Mouse (Mus musculus): ENCODE measurements around the gene Zc3h6. TPM values are rescaled to one million over a fixed set of nuclear protein-coding genes. Genes with fewer than 3 reads are reported as not detected.
A peak's percentile ranks its signal among the peaks of the same experiment; 100 is the strongest.
"Not testable (repeated sequence)": the region's sequence is repeated elsewhere in the genome, so short reads cannot be mapped to it uniquely, and the experiment has no call there.

Gene Zc3h6
- polyA plus RNA-seq, 1 experiment from 2014 or later: 0.71 TPM

DNA sequence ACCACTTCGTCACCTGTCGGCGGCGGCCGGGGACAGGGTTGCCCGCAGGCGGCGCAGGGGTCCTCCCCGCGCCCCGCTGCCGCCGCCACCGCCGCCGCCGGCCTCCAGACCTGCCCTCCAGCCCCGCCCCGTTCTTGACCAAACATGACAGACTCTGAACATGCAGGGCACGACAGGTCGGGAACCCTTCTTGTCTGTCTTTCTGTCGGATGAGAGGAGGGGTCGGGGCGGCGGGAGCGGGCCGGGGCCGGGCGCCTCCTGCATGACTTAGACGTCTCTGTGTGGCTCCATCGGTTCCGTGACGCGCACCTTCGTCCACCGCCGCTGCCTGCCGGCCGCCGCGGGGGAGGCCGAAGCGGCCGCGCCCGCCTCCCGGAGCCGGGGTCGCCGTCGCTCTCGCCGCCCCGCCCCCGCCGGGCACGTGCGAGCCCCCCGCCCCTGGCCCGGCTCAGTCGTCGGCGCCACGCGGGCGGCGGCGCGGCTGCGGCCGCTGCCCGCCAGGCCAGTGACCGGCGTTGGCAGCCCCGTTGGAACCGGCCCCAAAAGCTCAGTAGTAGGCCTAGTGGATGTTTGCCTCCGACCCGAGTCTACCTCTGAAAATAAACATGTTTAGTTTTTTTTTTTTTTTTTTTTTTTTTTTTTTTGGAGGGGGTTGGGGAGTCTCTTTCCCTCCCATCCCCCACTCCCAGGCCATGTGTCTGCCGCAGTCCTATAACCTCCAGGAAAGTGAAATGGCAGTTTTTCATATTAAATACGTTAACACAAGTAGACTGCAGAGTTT lies 649 bp downstream of the Zc3h6 start, which contains the start of gene Gm10762:
Gene Gm10762 (minus strand): TSS at position 65 of the 781 bp plus-strand sequence.
- Histone ChIP-seq H3K27me3 (no peaks in the 10 kb centered on the region), H3K27ac (peak within 1 kb of the TSS; percentile 99), H3K9me3 (replicated peaks) (no peaks in the 10 kb centered on the region), H3K4me3 (replicated peaks) (peak within 1 kb of the TSS; percentile 94), H3K36me3 (no peaks in the 10 kb centered on the region), H3K9ac (peak within 1 kb of the TSS; percentile 99), H3K4me1 (replicated peaks) (peaks cover 14% of the 10 kb centered on the region), H3K4me2 (peak within 1 kb of the TSS; percentile 80)
- ATAC-seq (ENCODE audit: low read depth) (peak; percentile 78), DNase-seq (peak; percentile 74)
- under 1% methylated on average over 60 of the region's 80 CpGs for WGBS (ENCODE audit: insufficient replicate concordance)

GRCm38 (mm10) chr2:128968475-128969083 lies 1.4 kb downstream of the Zc3h6 start:
- H3K9me3 ChIP-seq (replicated peaks): no peaks in the 10 kb centered on the region
- peaks cover 14% of the 10 kb centered on the region for H3K4me1 ChIP-seq (replicated peaks)
- H3K27me3 ChIP-seq: no peaks in the 10 kb centered on the region
- DNase-seq (no peak), ATAC-seq (ENCODE audit: low read depth) (no peak)
- H3K4me2 ChIP-seq: peak overlapping the region; percentile 80
- H3K36me3 ChIP-seq: no peaks in the 10 kb centered on the region
- peak overlapping the region; percentile 99 for H3K9ac ChIP-seq
- H3K4me3 ChIP-seq (replicated peaks): peak overlapping the region; percentile 94
- H3K27ac ChIP-seq: peak overlapping the region; percentile 99

DNA sequence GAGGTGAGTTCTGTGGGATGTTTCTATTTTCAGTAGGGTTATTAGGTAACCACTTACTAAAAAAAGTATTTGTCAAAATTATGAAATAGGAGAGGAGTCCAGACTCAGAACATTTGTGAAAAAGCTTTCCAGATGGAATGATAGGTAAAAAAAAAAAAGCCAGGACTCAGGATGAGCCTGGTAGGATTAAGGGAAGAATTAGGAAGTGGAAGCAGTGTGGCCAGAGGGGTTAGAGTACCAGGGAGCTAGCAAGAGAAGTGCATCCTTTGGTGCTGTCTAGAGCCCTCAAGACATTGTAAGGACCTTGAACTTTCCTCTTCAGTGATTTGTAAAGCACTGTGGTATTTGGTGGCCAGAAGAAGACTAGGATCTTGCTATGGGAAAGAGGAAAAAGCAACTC lies 5.1 kb downstream of the Zc3h6 start:
- H3K9ac ChIP-seq: no peak overlapping the region
- no peak for ATAC-seq (ENCODE audit: low read depth)
- no peak overlapping the region for H3K4me2 ChIP-seq
- H3K27ac ChIP-seq: no peak overlapping the region
- H3K27me3 ChIP-seq: no peaks in the 10 kb centered on the region
- H3K4me1 ChIP-seq (replicated peaks): peaks cover 8% of the 10 kb centered on the region
- no peaks in the 10 kb centered on the region for H3K36me3 ChIP-seq
- no peak overlapping the region for H3K4me3 ChIP-seq (replicated peaks)
- H3K9me3 ChIP-seq (replicated peaks): no peaks in the 10 kb centered on the region
- no peak for DNase-seq

GRCm38 (mm10) chr2:128975572-128975971 lies 8.4 kb downstream of the Zc3h6 start:
- H3K4me3 ChIP-seq (replicated peaks): no peak overlapping the region
- no peak overlapping the region for H3K27ac ChIP-seq
- no peaks in the 10 kb centered on the region for H3K36me3 ChIP-seq
- 69% methylated on average over 4 of the region's 4 CpGs for WGBS (ENCODE audit: insufficient replicate concordance)
- DNase-seq (no peak), ATAC-seq (ENCODE audit: low read depth) (no peak)
- no peaks in the 10 kb centered on the region for H3K27me3 ChIP-seq
- H3K9ac ChIP-seq: no peak overlapping the region
- H3K4me2 ChIP-seq: no peak overlapping the region
- no peaks in the 10 kb centered on the region for H3K4me1 ChIP-seq (replicated peaks)
- H3K9me3 ChIP-seq (replicated peaks): no peaks in the 10 kb centered on the region

GRCm38 (mm10) chr2:128984746-128985145 lies 17.5 kb downstream of the Zc3h6 start:
- WGBS (ENCODE audit: insufficient replicate concordance): 67% methylated on average over 3 of the region's 3 CpGs
- no peak for ATAC-seq (ENCODE audit: low read depth)

GRCm38 (mm10) chr2:129004872-129005271 lies 37.7 kb downstream of the Zc3h6 start:
- H3K36me3 ChIP-seq: no peaks in the 10 kb centered on the region
- no peak for ATAC-seq (ENCODE audit: low read depth)
- no peak for DNase-seq
- H3K27me3 ChIP-seq: no peaks in the 10 kb centered on the region
- no peak overlapping the region for H3K4me2 ChIP-seq
- no peaks in the 10 kb centered on the region for H3K9me3 ChIP-seq (replicated peaks)
- 0 out of 2 replicates have a peak overlapping the region, but pooled peaks have one; percentile 14 for H3K27ac ChIP-seq
- H3K4me1 ChIP-seq (replicated peaks): peaks cover 13% of the 10 kb centered on the region
- no peak overlapping the region for H3K9ac ChIP-seq
- H3K4me3 ChIP-seq (replicated peaks): no peak overlapping the region

More at GRCm38 (mm10) chr2:128984746-128985145, 17.5 kb downstream of the Zc3h6 start:
- no peak overlapping the region for H3K4me2 ChIP-seq
- no peaks in the 10 kb centered on the region for H3K36me3 ChIP-seq
- no peaks in the 10 kb centered on the region for H3K9me3 ChIP-seq (replicated peaks)
- no peak for DNase-seq
- H3K9ac ChIP-seq: no peak overlapping the region
- no peak overlapping the region for H3K4me3 ChIP-seq (replicated peaks)
- no peaks in the 10 kb centered on the region for H3K4me1 ChIP-seq (replicated peaks)
- H3K27me3 ChIP-seq: no peaks in the 10 kb centered on the region
- H3K27ac ChIP-seq: no peak overlapping the region

DNA sequence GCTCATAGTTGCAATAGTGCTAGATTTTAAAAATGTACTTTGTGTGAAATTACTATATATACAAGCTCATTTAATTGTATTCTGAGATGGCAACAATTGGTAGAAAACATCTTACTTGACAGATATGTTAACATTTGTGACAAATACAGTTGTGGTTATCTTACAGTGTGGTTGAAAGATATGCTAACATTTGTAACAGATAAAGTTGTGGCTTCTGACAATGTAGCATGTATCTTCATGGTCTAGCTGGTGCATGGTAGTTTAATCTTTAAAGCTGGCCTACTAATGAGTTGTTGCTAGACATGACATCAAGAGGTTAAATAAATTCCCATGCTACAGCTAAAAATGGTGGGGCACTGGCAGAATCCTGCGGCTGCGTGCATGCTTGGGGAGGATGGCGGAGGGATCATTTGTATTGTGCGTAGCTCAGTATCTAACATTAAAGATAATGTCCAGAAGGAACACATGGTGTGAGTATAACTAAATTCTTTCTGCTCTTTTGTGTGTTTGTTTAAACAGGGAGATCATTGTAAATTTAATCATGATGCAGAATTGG lies 39.1 kb downstream of the Zc3h6 start:
- Histone ChIP-seq H3K9me3 (replicated peaks) (no peaks in the 10 kb centered on the region), H3K4me1 (replicated peaks) (peaks cover 13% of the 10 kb centered on the region), H3K4me3 (replicated peaks) (no peak overlapping the region), H3K27me3 (no peaks in the 10 kb centered on the region), H3K27ac (peak overlapping the region; percentile 67; the same call in 1 of the 2 replicates), H3K36me3 (no peaks in the 10 kb centered on the region), H3K4me2 (0 out of 2 replicates have a peak overlapping the region, but pooled peaks have one; percentile 3), H3K9ac (no peak overlapping the region)
- DNase-seq (peak; percentile 31), ATAC-seq (ENCODE audit: low read depth) (peak; percentile 80)
- WGBS (ENCODE audit: insufficient replicate concordance): 34% methylated on average over 4 of the region's 4 CpGs

DNA sequence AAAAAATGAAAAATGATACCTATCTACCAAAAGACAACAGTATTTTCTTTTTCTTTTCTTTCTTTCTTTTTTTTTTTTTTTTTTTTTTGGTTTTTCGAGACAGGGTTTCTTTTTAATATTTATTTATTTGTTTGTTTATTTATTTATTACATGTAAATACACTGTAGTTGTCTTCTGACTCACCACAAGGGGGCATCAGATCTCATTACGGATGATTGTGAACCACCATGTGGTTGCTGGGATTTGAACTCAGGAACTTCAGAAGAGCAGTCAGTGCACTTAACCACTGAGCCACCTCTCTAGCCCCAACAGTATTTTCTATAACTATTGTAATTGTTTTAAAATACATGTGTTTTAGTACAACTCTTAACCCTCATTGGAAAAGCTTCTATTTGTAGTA lies 41.7 kb downstream of the Zc3h6 start:
- not testable (repeated sequence) for H3K4me3 ChIP-seq (replicated peaks); ATAC-seq (ENCODE audit: low read depth); H3K27ac ChIP-seq; H3K4me2 ChIP-seq; H3K9me3 ChIP-seq (replicated peaks); H3K36me3 ChIP-seq; H3K9ac ChIP-seq; H3K27me3 ChIP-seq
- peak; percentile 2 for DNase-seq
- H3K4me1 ChIP-seq (replicated peaks): peaks cover 13% of the 10 kb centered on the region
- 39% methylated on average over 2 of the region's 2 CpGs for WGBS (ENCODE audit: insufficient replicate concordance)

DNA sequence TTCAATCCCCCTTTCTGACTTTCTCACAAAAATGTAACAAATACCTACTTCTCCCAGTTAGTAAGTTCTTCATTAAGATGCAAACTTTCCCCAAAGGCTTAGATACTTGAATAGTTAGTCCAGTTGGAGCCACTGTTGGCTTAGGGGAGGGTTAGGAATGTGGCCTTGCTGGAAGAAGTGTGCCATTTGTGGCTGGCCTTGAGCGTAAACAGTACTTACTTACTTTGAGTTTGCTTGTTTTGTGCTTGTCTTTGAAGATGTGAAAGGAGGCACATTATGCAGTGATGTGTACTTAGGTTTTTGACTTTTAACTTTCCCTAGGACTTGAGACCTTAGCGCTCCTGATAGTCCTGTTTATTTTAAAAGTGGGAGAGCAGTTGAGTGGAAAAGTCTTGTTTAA lies 52.9 kb downstream of the Zc3h6 start:
- no peaks in the 10 kb centered on the region for H3K9me3 ChIP-seq (replicated peaks)
- H3K4me2 ChIP-seq: no peak overlapping the region
- no peak overlapping the region for H3K9ac ChIP-seq
- ATAC-seq (ENCODE audit: low read depth) (no peak), DNase-seq (no peak)
- no peaks in the 10 kb centered on the region for H3K4me1 ChIP-seq (replicated peaks)
- H3K4me3 ChIP-seq (replicated peaks): no peak overlapping the region
- 77% methylated on average over 2 of the region's 2 CpGs for WGBS (ENCODE audit: insufficient replicate concordance)
- no peak overlapping the region for H3K27ac ChIP-seq
- no peaks in the 10 kb centered on the region for H3K27me3 ChIP-seq
- H3K36me3 ChIP-seq: no peaks in the 10 kb centered on the region

DNA sequence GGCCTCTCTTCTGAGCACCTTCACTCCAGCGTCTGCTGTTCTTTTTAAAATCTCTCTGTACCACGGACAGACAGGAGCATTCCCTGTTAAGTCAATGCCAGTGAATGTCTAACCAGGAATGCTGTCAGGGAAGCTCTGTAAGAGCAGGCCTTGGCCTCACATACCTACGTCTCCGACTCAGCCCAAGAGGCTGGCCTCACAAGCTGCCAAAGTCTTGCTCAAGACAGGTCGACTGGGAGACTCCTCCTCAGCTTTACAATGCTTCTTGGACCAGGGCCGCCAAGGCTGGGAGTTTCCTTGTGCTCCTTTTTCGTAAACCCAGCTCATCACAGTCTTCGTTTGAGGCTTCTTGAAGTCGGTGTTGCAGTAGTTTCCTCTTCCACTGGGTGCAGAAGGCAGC lies 57.6 kb downstream of the Zc3h6 start:
- H3K9me3 ChIP-seq (replicated peaks): no peaks in the 10 kb centered on the region
- H3K27me3 ChIP-seq: no peaks in the 10 kb centered on the region
- no peak overlapping the region for H3K9ac ChIP-seq
- no peak overlapping the region for H3K27ac ChIP-seq
- 67% methylated on average over 9 of the region's 9 CpGs for WGBS (ENCODE audit: insufficient replicate concordance)
- no peaks in the 10 kb centered on the region for H3K4me1 ChIP-seq (replicated peaks)
- H3K4me3 ChIP-seq (replicated peaks): no peak overlapping the region
- no peaks in the 10 kb centered on the region for H3K36me3 ChIP-seq
- H3K4me2 ChIP-seq: no peak overlapping the region
- ATAC-seq (ENCODE audit: low read depth) (no peak), DNase-seq (no peak)

- no peak for ATAC-seq (ENCODE audit: low read depth)
- WGBS (ENCODE audit: insufficient replicate concordance): 63% methylated on average over 5 of the region's 5 CpGs
- H3K36me3 ChIP-seq: no peaks in the 10 kb centered on the region
- no peaks in the 10 kb centered on the region for H3K9me3 ChIP-seq (replicated peaks)
- peaks cover 48% of the 10 kb centered on the region for H3K27me3 ChIP-seq
- H3K9ac ChIP-seq: no peak overlapping the region
- no peak overlapping the region for H3K4me2 ChIP-seq
- DNase-seq: no peak
- H3K4me1 ChIP-seq (replicated peaks): peaks cover 9% of the 10 kb centered on the region
- H3K27ac ChIP-seq: no peak overlapping the region
- no peak overlapping the region for H3K4me3 ChIP-seq (replicated peaks)
Measured at GRCm38 (mm10) chr2:129035381-129035780, 68.2 kb downstream of the Zc3h6 start.
